Mouse (Mus musculus) olfactory bulb, adult 2 months (tissue): Measurements from ENCODE around the gene Kalrn. TPM values are rescaled to one million over a fixed set of nuclear protein-coding genes. Genes with fewer than 3 reads are reported as not detected.

Experiments used
- H3K27ac ChIP-seq: fragments of 200-500 bp; 2 replicates; pipeline ENCODE4 v1.5.1; 2012; ENCODE audit warnings: low read depth, low read length; ENCODE audit not compliant: insufficient read depth
- H3K4me1 ChIP-seq: fragments of 200-500 bp; 2 replicates; pipeline ENCODE4 v1.6.1; 2012; ENCODE audit warnings: low read length; ENCODE audit not compliant: control insufficient read depth, insufficient read depth
- H3K4me3 ChIP-seq: fragments of 200-500 bp; 2 replicates; pipeline ENCODE4 v1.5.1; 2012; ENCODE audit warnings: mild to moderate bottlenecking, low read depth, low read length, moderate library complexity; ENCODE audit not compliant: insufficient read depth
- CTCF ChIP-seq: fragments of 200-500 bp; IDR thresholded peaks from 2 replicates; pipeline ENCODE4 v1.5.1; 2012; ENCODE audit warnings: low read depth, mild to moderate bottlenecking, low read length, moderate library complexity; ENCODE audit not compliant: insufficient read depth
- POLR2A ChIP-seq: fragments of 200-500 bp; IDR thresholded peaks from 2 replicates; pipeline ENCODE4 v1.6.1; 2012; ENCODE audit warnings: mild to moderate bottlenecking, low read depth, low read length, moderate library complexity; ENCODE audit not compliant: insufficient read depth
- WGBS: fragments of 180-500 bp; shearing (Covaris S2); methylation state at CpG from one replicate; pipeline ENCODE4 v1.1.7; 2018; 5-methylcytosine and 5-hydroxymethylcytosine counted together
- polyA plus RNA-seq: library from polyadenylated mRNA; stranded (reverse); fragments of >200 nt; gene quantifications from 2 replicates; pipeline ENCODE4 v1.2.4, GENCODE M21; 2012; ENCODE audit warnings: low replicate concordance; ENCODE audit not compliant: missing spikeins, insufficient read depth, insufficient read length

Kalrn gene
- polyA plus RNA-seq, 1 experiment, result 153 TPM

DNA sequence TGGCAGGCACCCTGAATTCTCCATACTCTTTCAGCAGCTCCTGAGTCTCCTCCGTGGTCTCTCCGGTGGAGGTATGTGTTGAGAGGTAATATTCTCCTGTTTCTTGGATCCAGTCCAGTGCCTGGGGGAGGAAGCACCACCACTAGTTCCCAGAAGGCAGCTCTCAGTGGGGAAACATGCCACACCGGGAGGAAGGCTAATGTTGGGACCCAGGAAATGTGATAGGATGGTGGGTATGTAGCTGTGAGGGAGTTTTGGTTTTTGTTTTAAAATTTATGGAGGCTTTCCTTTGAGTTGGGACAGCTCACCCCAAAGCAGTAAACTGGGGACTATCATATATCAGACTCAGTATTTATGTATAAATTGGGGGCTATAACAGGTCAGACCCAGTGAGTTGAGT, 361.2 kb downstream of the Kalrn start:
- Histone ChIP-seq H3K4me1 (peaks cover 11% of the 10 kb centered on the region; the same call in 1 of the 2 replicates), H3K4me3 (no peak overlapping the region), H3K27ac (no peak overlapping the region)
- no peak for TF ChIP-seq CTCF
- no peak for TF ChIP-seq POLR2A
- 82% methylated on average over 3 of the region's 3 CpGs for WGBS

DNA sequence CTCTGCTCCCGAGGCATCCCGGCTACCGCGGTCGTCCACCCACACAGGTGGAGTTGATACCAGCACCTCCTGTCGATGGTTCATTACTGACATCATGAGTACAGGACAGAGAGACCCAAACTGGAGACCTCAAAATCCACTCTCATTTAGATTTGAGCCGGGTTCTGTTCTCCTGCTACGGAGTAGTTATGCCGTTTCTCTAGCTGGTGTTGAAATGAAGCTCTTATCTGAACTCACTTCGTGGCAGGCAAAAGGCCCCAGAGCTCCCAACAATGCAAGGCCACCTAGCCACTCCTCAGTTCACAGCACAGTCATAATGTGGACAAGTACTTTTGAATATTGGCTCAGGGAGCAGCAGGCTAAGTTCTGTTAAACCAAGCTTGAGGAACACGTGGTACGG, 362.1 kb downstream of the Kalrn start:
- TF ChIP-seq POLR2A (no peak), CTCF (no peak)
- Histone ChIP-seq H3K27ac (no peak overlapping the region), H3K4me1 (peaks cover 13% of the 10 kb centered on the region; the same call in 1 of the 2 replicates), H3K4me3 (no peak overlapping the region)
- 70% methylated on average over 12 of the region's 12 CpGs for WGBS

- WGBS, result 78% methylated on average over 5 of the region's 5 CpGs
- no peak for TF ChIP-seq POLR2A
- TF ChIP-seq CTCF, result no peak
- H3K27ac ChIP-seq, result no peak overlapping the region
- no peak overlapping the region for H3K4me3 ChIP-seq
- H3K4me1 ChIP-seq, result peaks cover 17% of the 10 kb centered on the region
Observed at GRCm38 (mm10) chr16:34208748-34209147, 364.6 kb downstream of the Kalrn start.

DNA sequence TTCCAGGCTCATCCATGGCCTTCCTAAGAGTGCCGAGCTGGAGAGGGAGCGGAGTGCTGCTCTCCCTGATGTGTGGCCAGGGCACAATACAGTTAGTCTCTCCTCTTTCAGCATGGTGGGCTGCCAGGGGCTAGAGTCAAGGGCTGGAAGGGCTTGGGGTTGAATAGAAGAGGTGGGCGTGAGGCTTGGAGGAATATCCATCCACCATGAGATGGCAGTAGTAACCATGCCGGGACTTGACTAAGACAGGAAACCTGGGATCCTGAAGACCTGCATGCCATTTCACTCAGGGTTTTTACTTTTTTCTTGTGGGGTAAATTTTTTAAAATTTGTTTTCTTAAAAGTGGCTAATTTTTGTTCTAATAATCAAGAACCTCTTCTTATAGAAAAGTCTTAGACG, 365.4 kb downstream of the Kalrn start:
- TF ChIP-seq CTCF (no peak), POLR2A (no peak)
- Histone ChIP-seq H3K4me1 (peaks cover 17% of the 10 kb centered on the region), H3K27ac (no peak overlapping the region), H3K4me3 (no peak overlapping the region)
- 84% methylated on average over 5 of the region's 5 CpGs for WGBS

GRCm38 (mm10) chr16:34204527-34205139, 368.7 kb downstream of the Kalrn start:
- 27% methylated on average over 13 of the region's 13 CpGs for WGBS
- peaks cover 11% of the 10 kb centered on the region for H3K4me1 ChIP-seq

DNA sequence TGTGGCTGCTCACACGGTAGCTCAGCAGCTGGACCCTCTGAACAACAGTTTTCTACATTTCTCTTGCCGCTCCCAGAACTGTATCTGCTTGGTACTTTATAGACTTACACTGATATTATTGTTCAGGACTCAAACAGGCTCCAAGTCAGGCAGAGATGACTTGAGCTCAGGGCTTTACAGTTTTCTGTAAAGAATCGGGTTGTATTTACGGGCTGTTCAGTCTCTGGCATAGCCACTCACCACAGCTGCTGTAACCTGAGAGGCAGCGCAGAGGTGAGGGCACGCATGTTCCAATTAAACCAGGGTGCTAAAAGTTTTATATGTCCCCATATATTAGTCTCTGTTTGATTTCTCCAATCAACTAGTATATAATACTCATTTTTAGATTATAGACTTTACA, 373.8 kb downstream of the Kalrn start:
- no peaks in the 10 kb centered on the region for H3K4me1 ChIP-seq
- H3K27ac ChIP-seq, result no peak overlapping the region
- 93% methylated on average over 6 of the region's 6 CpGs for WGBS
- no peak overlapping the region for H3K4me3 ChIP-seq
- TF ChIP-seq POLR2A (no peak), CTCF (no peak)

More at GRCm38 (mm10) chr16:34204527-34205139, 368.7 kb downstream of the Kalrn start:
- H3K4me3 ChIP-seq, result no peak overlapping the region
- H3K27ac ChIP-seq, result peak overlapping the region; percentile 2; the same call in 1 of the 2 replicates
- no peak for TF ChIP-seq POLR2A
- TF ChIP-seq CTCF, result no peak

- 29% methylated on average over 10 of the region's 10 CpGs for WGBS
- Histone ChIP-seq H3K27ac (no peak overlapping the region), H3K4me1 (peaks cover 3% of the 10 kb centered on the region; the same call in 1 of the 2 replicates), H3K4me3 (no peak overlapping the region)
- no peak for TF ChIP-seq POLR2A
- TF ChIP-seq CTCF, result no peak
Observed at GRCm38 (mm10) chr16:34192959-34193842, 380.1 kb downstream of the Kalrn start.

DNA sequence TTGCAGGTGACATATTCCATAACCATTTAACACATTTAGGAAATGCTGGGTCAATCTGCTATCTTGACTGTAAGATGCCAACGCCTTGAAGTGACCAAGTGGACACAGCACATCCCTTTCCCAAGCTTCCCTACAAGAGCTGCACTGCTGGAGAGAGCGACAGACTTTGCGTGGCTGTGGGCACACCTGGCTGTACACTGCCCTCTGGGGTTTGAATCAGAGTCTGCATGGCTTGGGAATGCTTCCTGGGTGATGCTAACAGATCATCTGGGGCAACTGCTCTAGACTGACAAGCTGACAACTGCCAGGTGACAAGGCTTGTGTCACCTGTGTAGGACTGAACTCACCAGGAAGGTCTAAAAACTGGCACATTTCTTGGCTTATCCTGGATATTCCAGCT, 388.6 kb downstream of the Kalrn start:
- TF ChIP-seq CTCF (no peak), POLR2A (no peak)
- Histone ChIP-seq H3K4me1 (peaks cover 9% of the 10 kb centered on the region; the same call in 1 of the 2 replicates), H3K27ac (no peak overlapping the region), H3K4me3 (no peak overlapping the region)
- WGBS, result 83% methylated on average over 3 of the region's 3 CpGs

GRCm38 (mm10) chr16:34183186-34183585, 390.1 kb downstream of the Kalrn start:
- Histone ChIP-seq H3K4me1 (peaks cover 6% of the 10 kb centered on the region; the same call in 1 of the 2 replicates), H3K27ac (no peak overlapping the region), H3K4me3 (no peak overlapping the region)
- WGBS, result 76% methylated on average over 4 of the region's 4 CpGs
- TF ChIP-seq POLR2A, result no peak
- TF ChIP-seq CTCF, result no peak
